Mouse (Mus musculus): Measurements from ENCODE around the gene Erich3. TPM values are rescaled to one million over a fixed set of nuclear protein-coding genes. Genes with fewer than 3 reads are reported as not detected.

Erich3 gene
- polyA plus RNA-seq, 1 experiment from 2014 or later: 0.14 TPM

DNA sequence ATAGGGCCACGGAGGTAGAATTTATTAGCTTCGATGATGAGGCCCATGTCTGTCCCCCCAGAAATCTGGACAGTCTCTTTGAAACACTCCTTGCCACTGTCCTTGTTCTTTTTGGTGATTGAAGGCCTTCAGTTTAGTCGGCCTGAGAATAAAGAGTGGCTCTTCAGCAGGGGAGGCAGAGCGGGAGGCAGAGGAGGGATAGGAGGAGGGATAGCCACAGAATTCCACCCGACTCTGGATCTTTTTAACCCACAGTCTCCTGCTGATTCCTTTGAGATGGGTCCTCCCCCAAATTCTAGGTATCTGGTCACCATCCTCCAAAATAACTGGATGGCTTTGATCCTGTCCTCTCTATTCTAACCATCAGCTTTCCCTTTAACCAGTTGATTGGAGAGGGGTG, 10.2 kb upstream of the Erich3 start:
- no peaks in the 10 kb centered on the region for H3K9me3 ChIP-seq
- 60% methylated on average over 5 of the region's 5 CpGs for WGBS
- H3K4me1 ChIP-seq: peaks cover 18% of the 10 kb centered on the region
- no peak for DNase-seq (ENCODE audit: extremely low spot score, low spot score)
- H3K27ac ChIP-seq: no peak overlapping the region
- H3K36me3 ChIP-seq (replicated peaks): no peaks in the 10 kb centered on the region
- H3K27me3 ChIP-seq (ENCODE audit: poor library complexity, severe bottlenecking): peaks cover 27% of the 10 kb centered on the region
- no peak overlapping the region for H3K4me3 ChIP-seq

DNA sequence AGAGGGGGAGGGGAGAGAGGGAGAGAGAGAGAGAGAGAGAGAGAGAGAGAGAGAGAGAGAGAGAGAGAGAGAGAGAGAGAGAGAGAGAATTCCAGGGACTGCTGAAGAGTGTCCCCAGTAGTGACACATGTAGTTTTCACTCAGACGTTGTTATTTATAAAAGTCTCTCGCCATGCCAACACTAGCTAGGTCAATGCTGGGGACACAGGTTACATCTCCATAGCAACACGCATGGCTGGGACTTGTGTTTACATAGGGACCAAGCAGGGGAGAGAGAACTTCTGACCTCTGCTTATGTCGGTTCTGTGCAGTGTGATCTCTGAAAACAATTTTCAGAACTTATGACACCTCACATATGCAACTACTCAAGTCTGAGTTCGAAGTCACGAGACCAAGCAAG, 9.4 kb upstream of the Erich3 start:
- Histone ChIP-seq H3K27me3 (ENCODE audit: poor library complexity, severe bottlenecking) (peaks cover 27% of the 10 kb centered on the region), H3K4me3 (no peak overlapping the region), H3K36me3 (replicated peaks) (no peaks in the 10 kb centered on the region), H3K27ac (no peak overlapping the region), H3K9me3 (no peaks in the 10 kb centered on the region), H3K4me1 (peaks cover 17% of the 10 kb centered on the region)
- WGBS: 86% methylated on average over 6 of the region's 6 CpGs
- DNase-seq (ENCODE audit: extremely low spot score, low spot score): no peak

- Histone ChIP-seq H3K36me3 (replicated peaks) (no peaks in the 10 kb centered on the region), H3K4me3 (no peak overlapping the region), H3K27me3 (ENCODE audit: poor library complexity, severe bottlenecking) (peaks cover 27% of the 10 kb centered on the region), H3K9me3 (no peaks in the 10 kb centered on the region), H3K4me1 (peaks cover 10% of the 10 kb centered on the region), H3K27ac (no peak overlapping the region)
- no peak for DNase-seq (ENCODE audit: extremely low spot score, low spot score)
- WGBS: 86% methylated on average over 12 of the region's 12 CpGs
These were observed 8.8 kb upstream of the Erich3 start for GRCm38 (mm10) chr3:154654901-154655300.

DNA sequence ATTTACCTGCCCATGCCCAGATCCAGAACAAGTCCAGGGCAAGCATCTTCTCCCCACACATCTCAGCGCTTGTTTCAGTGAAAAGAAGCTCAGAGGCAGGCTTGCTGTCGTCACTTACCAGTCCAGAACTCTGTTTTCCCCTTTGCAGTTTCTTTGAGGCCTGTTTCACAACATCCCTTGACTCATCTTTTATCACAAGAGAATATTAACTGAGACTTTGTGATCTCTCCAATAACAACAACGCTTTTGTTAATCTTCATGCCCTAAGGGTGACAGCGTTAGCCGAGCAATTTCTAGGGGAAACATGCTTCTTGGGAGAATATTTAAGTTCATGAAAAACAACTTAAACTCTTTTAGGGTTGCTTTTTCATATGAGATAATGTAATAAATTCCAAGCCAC, 7.9 kb upstream of the Erich3 start:
- DNase-seq (ENCODE audit: extremely low spot score, low spot score): no peak
- Histone ChIP-seq H3K4me1 (peaks cover 8% of the 10 kb centered on the region), H3K27me3 (ENCODE audit: poor library complexity, severe bottlenecking) (peaks cover 27% of the 10 kb centered on the region), H3K36me3 (replicated peaks) (no peaks in the 10 kb centered on the region), H3K27ac (no peak overlapping the region), H3K4me3 (no peak overlapping the region), H3K9me3 (no peaks in the 10 kb centered on the region)
- WGBS: 91% methylated on average over 5 of the region's 5 CpGs

- Histone ChIP-seq H3K27me3 (ENCODE audit: poor library complexity, severe bottlenecking) (peaks cover 37% of the 10 kb centered on the region), H3K4me3 (peak overlapping the region; percentile 56), H3K36me3 (replicated peaks) (no peaks in the 10 kb centered on the region), H3K9me3 (no peaks in the 10 kb centered on the region), H3K27ac (peak overlapping the region; percentile 67), H3K4me1 (peaks cover 14% of the 10 kb centered on the region)
- DNase-seq (ENCODE audit: extremely low spot score, low spot score): no peak
- 4% methylated on average over 24 of the region's 27 CpGs for WGBS
These were observed 420 bp downstream of the Erich3 start for GRCm38 (mm10) chr3:154663976-154664581.

DNA sequence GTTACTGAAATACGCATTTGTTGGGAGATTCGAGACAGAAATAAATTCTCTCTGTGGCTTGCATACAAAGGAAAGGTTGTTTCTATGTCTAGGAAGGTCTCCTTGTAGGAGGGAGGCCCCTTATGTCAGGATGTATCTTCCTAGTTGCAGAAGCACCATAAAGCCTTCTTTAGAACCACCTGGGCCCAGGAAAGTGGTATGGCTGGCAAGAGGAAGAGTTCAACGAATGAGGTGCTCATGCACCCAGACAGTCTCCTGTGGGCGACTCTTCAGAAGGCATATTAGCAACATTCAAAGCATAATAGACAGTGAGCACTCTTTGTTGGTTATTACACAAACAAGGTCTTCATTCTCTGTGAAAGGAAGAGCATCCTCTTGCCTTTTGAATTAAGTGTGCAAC, 977 bp downstream of the Erich3 start:
- WGBS: 35% methylated on average over 4 of the region's 4 CpGs
- H3K27ac ChIP-seq: no peak overlapping the region
- H3K36me3 ChIP-seq (replicated peaks): no peaks in the 10 kb centered on the region
- no peaks in the 10 kb centered on the region for H3K9me3 ChIP-seq
- peaks cover 14% of the 10 kb centered on the region for H3K4me1 ChIP-seq
- peaks cover 37% of the 10 kb centered on the region for H3K27me3 ChIP-seq (ENCODE audit: poor library complexity, severe bottlenecking)
- DNase-seq (ENCODE audit: extremely low spot score, low spot score): no peak
- no peak overlapping the region; the same call in 1 of the 2 replicates for H3K4me3 ChIP-seq

DNA sequence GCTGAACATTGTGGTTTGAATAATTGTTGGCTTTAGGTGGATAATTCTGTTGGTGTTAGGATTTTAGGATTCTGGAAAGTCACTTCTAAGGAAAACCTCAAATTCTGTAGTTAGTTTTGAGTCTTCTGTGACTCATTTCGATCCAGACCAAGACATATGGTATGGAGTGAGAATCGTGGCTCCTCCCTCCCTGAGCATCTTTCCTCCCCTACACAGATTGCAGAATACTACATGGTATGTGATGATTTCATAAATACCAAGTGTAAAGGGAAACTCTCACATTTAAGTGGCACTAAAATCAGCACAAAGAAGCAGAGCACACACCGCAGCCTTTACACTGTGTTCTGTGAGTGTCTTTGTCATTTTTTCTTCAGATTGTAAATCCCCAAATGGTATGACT, 4.8 kb downstream of the Erich3 start:
- Histone ChIP-seq H3K27ac (no peak overlapping the region), H3K4me3 (no peak overlapping the region), H3K4me1 (peaks cover 13% of the 10 kb centered on the region), H3K36me3 (replicated peaks) (no peaks in the 10 kb centered on the region), H3K9me3 (no peaks in the 10 kb centered on the region), H3K27me3 (ENCODE audit: poor library complexity, severe bottlenecking) (peaks cover 26% of the 10 kb centered on the region)
- no peak for DNase-seq (ENCODE audit: extremely low spot score, low spot score)
- WGBS: 94% methylated on average over 3 of the region's 3 CpGs

GRCm38 (mm10) chr3:154670584-154670983, 6.9 kb downstream of the Erich3 start:
- no peak overlapping the region for H3K4me3 ChIP-seq
- no peak for DNase-seq (ENCODE audit: extremely low spot score, low spot score)
- H3K27me3 ChIP-seq (ENCODE audit: poor library complexity, severe bottlenecking): peaks cover 5% of the 10 kb centered on the region
- H3K36me3 ChIP-seq (replicated peaks): no peaks in the 10 kb centered on the region
- no peaks in the 10 kb centered on the region for H3K9me3 ChIP-seq
- H3K27ac ChIP-seq: no peak overlapping the region
- H3K4me1 ChIP-seq: peaks cover 7% of the 10 kb centered on the region
- WGBS: 90% methylated on average over 6 of the region's 6 CpGs

- H3K27me3 ChIP-seq (ENCODE audit: poor library complexity, severe bottlenecking): 0 out of 2 replicates have a peak, but pooled peaks cover under 1% of the 10 kb centered on the region
- 70% methylated on average over 5 of the region's 5 CpGs for WGBS
- no peaks in the 10 kb centered on the region for H3K36me3 ChIP-seq (replicated peaks)
- H3K9me3 ChIP-seq: no peaks in the 10 kb centered on the region
- H3K27ac ChIP-seq: no peak overlapping the region
- no peak overlapping the region for H3K4me3 ChIP-seq
- peaks cover 7% of the 10 kb centered on the region for H3K4me1 ChIP-seq
- no peak for DNase-seq (ENCODE audit: extremely low spot score, low spot score)
These were observed 7.4 kb downstream of the Erich3 start for GRCm38 (mm10) chr3:154671013-154671412.

DNA sequence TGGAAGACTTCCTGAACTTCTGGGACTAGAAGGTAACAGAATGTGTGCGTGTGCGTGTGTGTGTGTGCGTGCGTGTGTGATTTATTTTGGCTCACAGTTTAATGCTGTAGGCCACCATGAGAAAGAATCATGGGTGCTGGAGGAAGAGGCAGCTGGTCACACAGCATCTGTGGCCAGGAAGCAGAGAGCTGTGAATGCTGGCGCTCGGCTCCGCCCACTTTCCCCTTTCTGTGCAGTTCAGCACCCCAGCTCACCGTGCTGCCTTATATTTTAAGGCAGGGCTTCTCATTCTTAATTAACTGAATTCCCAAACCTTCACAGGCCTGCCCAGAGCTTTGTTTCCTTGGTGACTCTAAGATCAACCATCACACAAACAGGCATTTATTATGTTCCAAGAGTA, 9.7 kb downstream of the Erich3 start:
- no peak for DNase-seq (ENCODE audit: extremely low spot score, low spot score)
- Histone ChIP-seq H3K4me3 (no peak overlapping the region), H3K36me3 (replicated peaks) (no peaks in the 10 kb centered on the region), H3K27me3 (ENCODE audit: poor library complexity, severe bottlenecking) (no peaks in the 10 kb centered on the region), H3K4me1 (peaks cover 7% of the 10 kb centered on the region), H3K9me3 (no peaks in the 10 kb centered on the region), H3K27ac (no peak overlapping the region)
- 60% methylated on average over 8 of the region's 8 CpGs for WGBS

DNA sequence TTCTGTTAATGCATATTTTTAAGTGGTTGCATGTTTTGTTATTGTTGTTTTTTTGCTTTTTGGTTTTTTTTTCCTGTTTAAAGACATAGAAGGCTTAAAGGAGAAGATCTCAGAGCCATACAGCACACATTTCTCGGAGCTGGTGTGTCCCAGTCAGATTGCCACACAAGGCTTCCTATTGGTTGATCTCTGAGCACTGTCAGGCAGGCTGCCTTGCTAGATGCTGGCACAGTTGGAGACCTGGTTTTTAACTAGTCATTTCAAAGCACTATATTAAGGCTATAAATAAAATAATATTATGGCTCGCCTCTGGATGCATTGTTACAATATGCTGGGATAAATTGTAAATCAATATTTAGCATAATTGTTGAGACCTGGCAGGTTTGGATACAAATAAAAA, 18.9 kb downstream of the Erich3 start:
- no peak for DNase-seq (ENCODE audit: extremely low spot score, low spot score)
- Histone ChIP-seq H3K9me3 (no peaks in the 10 kb centered on the region), H3K4me1 (no peaks in the 10 kb centered on the region), H3K27ac (no peak overlapping the region), H3K4me3 (no peak overlapping the region), H3K27me3 (ENCODE audit: poor library complexity, severe bottlenecking) (no peaks in the 10 kb centered on the region), H3K36me3 (replicated peaks) (no peaks in the 10 kb centered on the region)
- 76% methylated on average over 2 of the region's 2 CpGs for WGBS

- WGBS: 97% methylated on average over 2 of the region's 2 CpGs
- H3K4me3 ChIP-seq: no peak overlapping the region
These were observed 20.0 kb downstream of the Erich3 start for GRCm38 (mm10) chr3:154683667-154684066.

DNA sequence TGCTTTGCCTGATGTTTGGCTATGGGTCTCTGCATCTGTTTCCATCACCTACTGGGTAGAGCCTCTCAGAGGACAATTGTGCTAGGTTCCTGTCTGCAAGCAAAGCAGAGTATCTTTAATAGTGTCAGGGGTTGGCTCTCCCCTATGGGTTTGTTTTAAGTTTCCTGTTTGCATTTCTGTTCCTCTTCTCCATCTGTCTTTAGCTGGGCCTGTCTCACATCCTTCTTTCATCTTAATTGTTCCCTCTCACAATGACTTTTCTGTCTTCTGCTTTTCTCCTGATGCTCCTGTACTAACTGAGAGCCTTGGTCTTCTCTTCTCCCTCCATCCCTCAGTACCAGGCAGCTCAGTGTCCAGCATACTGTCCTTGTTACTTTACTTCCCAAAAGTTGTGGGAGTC, 26.6 kb downstream of the Erich3 start:
- Histone ChIP-seq H3K27ac (no peak overlapping the region), H3K27me3 (ENCODE audit: poor library complexity, severe bottlenecking) (no peaks in the 10 kb centered on the region), H3K4me1 (peaks cover 3% of the 10 kb centered on the region; the same call in 1 of the 2 replicates), H3K4me3 (no peak overlapping the region), H3K36me3 (replicated peaks) (no peaks in the 10 kb centered on the region), H3K9me3 (no peaks in the 10 kb centered on the region)
- no peak for DNase-seq (ENCODE audit: extremely low spot score, low spot score)

More at GRCm38 (mm10) chr3:154683667-154684066, 20.0 kb downstream of the Erich3 start:
- DNase-seq (ENCODE audit: extremely low spot score, low spot score): no peak
- H3K9me3 ChIP-seq: no peaks in the 10 kb centered on the region
- H3K4me1 ChIP-seq: no peaks in the 10 kb centered on the region
- no peaks in the 10 kb centered on the region for H3K36me3 ChIP-seq (replicated peaks)
- H3K27ac ChIP-seq: no peak overlapping the region
- no peaks in the 10 kb centered on the region for H3K27me3 ChIP-seq (ENCODE audit: poor library complexity, severe bottlenecking)
